Mouse (Mus musculus) embryonic facial prominence, embryonic 12.5 days (tissue): ENCODE results near the gene Gulp1. TPM values are rescaled to one million over a fixed set of nuclear protein-coding genes. Genes with fewer than 3 reads are reported as not detected.
A peak's percentile ranks its signal among the peaks of the same experiment; 100 is the strongest.

Experiments used
- ATAC-seq: fragments of 200-750 bp; cut with Nextera tagmentation; 2 replicates; pipeline ENCODE4 v1.8.0; 2017; ENCODE audit not compliant: insufficient number of reproducible peaks, insufficient read depth, low FRiP score, low TSS enrichment
- H3K27ac ChIP-seq: fragments of 300-500 bp; sonication (generic); 2 replicates; pipeline ENCODE4 v1.5.1; 2016; ENCODE audit warnings: mild to moderate bottlenecking
- H3K27me3 ChIP-seq: fragments of 300-500 bp; sonication (generic); 2 replicates; pipeline ENCODE4 v1.6.1; 2016; ENCODE audit warnings: mild to moderate bottlenecking, moderate library complexity
- H3K36me3 ChIP-seq: fragments of 300-500 bp; sonication (generic); 2 replicates; pipeline ENCODE4 v1.6.1; 2016; ENCODE audit warnings: mild to moderate bottlenecking
- H3K4me1 ChIP-seq: fragments of 300-500 bp; sonication (generic); 2 replicates; pipeline ENCODE4 v1.6.1; 2016
- H3K4me2 ChIP-seq: fragments of 300-500 bp; sonication (generic); replicated peaks from 2 replicates; pipeline ENCODE4 v1.6.1; 2016; ENCODE audit warnings: mild to moderate bottlenecking, moderate library complexity
- H3K4me3 ChIP-seq: fragments of 300-500 bp; sonication (generic); 2 replicates; pipeline ENCODE4 v1.5.1; 2016; ENCODE audit warnings: mild to moderate bottlenecking
- H3K9ac ChIP-seq: fragments of 300-500 bp; sonication (generic); 2 replicates; pipeline ENCODE4 v1.6.1; 2016; ENCODE audit warnings: mild to moderate bottlenecking, moderate library complexity
- H3K9me3 ChIP-seq: fragments of 300-500 bp; sonication (generic); 2 replicates; pipeline ENCODE4 v1.6.1; 2016; ENCODE audit warnings: mild to moderate bottlenecking, moderate library complexity
- WGBS: fragments of 180-500 bp; shearing (Covaris S2); methylation state at CpG from one replicate; pipeline ENCODE4 v1.1.7; 2016; 5-methylcytosine and 5-hydroxymethylcytosine counted together
- polyA plus RNA-seq: library from polyadenylated mRNA; unstranded; fragments of >200 nt; fragmentation: Nextera tagmentation; extraction: Ambion mirVana; gene quantifications from 2 replicates; pipeline ENCODE4 v1.2.1, GENCODE M21; 2016

Gene Gulp1
- polyA plus RNA-seq, 1 experiment from 2014 or later = 34.5 TPM

- no peaks in the 10 kb centered on the region for H3K9me3 ChIP-seq
- H3K9ac ChIP-seq = no peak overlapping the region
- H3K4me2 ChIP-seq = no peak overlapping the region
- 3% methylated on average over 2 of the region's 2 CpGs for WGBS
- H3K4me3 ChIP-seq = no peak overlapping the region
- H3K4me1 ChIP-seq = no peaks in the 10 kb centered on the region
- no peak for ATAC-seq
- no peaks in the 10 kb centered on the region for H3K27me3 ChIP-seq
- no peaks in the 10 kb centered on the region for H3K36me3 ChIP-seq
- no peak overlapping the region for H3K27ac ChIP-seq
Observed at GRCm38 (mm10) chr1:44745711-44746110, 194.4 kb downstream of the Gulp1 start.

- no peak; the same call in 1 of the 2 replicates for ATAC-seq
- Histone ChIP-seq H3K36me3 (no peaks in the 10 kb centered on the region), H3K27me3 (no peaks in the 10 kb centered on the region), H3K27ac (peak overlapping the region; percentile 69), H3K9me3 (no peaks in the 10 kb centered on the region), H3K4me1 (0 out of 2 replicates have a peak, but pooled peaks cover 4% of the 10 kb centered on the region), H3K4me3 (no peak overlapping the region), H3K4me2 (no peak overlapping the region), H3K9ac (no peak overlapping the region)
- 24% methylated on average over 5 of the region's 5 CpGs for WGBS
Observed at GRCm38 (mm10) chr1:44750731-44751730, 199.7 kb downstream of the Gulp1 start.

- H3K4me3 ChIP-seq = no peak overlapping the region
- WGBS = 38% methylated on average over 1 of the region's 1 CpGs
- no peak for ATAC-seq
Observed at GRCm38 (mm10) chr1:44778251-44778650, 226.9 kb downstream of the Gulp1 start.

GRCm38 (mm10) chr1:44803594-44804372, 252.5 kb downstream of the Gulp1 start:
- H3K9ac ChIP-seq = no peak overlapping the region
- no peak for ATAC-seq
- H3K36me3 ChIP-seq = no peaks in the 10 kb centered on the region
- H3K27ac ChIP-seq = no peak overlapping the region
- H3K27me3 ChIP-seq = no peaks in the 10 kb centered on the region
- H3K9me3 ChIP-seq = no peaks in the 10 kb centered on the region
- H3K4me2 ChIP-seq = no peak overlapping the region
- no peaks in the 10 kb centered on the region for H3K4me1 ChIP-seq
- no peak overlapping the region for H3K4me3 ChIP-seq
- 71% methylated on average over 4 of the region's 4 CpGs for WGBS

More at GRCm38 (mm10) chr1:44778251-44778650, 226.9 kb downstream of the Gulp1 start:
- no peaks in the 10 kb centered on the region for H3K27me3 ChIP-seq
- no peak overlapping the region for H3K4me2 ChIP-seq
- no peak overlapping the region for H3K27ac ChIP-seq
- no peaks in the 10 kb centered on the region for H3K9me3 ChIP-seq
- peaks cover 3% of the 10 kb centered on the region; the same call in 1 of the 2 replicates for H3K4me1 ChIP-seq
- no peak overlapping the region for H3K9ac ChIP-seq
- H3K36me3 ChIP-seq = peaks cover 4% of the 10 kb centered on the region; the same call in 1 of the 2 replicates

- Histone ChIP-seq H3K4me3 (no peak overlapping the region), H3K27me3 (no peaks in the 10 kb centered on the region), H3K27ac (no peak overlapping the region), H3K4me2 (no peak overlapping the region), H3K4me1 (no peaks in the 10 kb centered on the region), H3K9me3 (no peaks in the 10 kb centered on the region), H3K36me3 (no peaks in the 10 kb centered on the region), H3K9ac (no peak overlapping the region)
- no peak for ATAC-seq
Observed at GRCm38 (mm10) chr1:44806368-44806767, 255.1 kb downstream of the Gulp1 start.

- no peak overlapping the region for H3K4me2 ChIP-seq
- 79% methylated on average over 2 of the region's 2 CpGs for WGBS
- ATAC-seq = no peak
Observed at GRCm38 (mm10) chr1:44810336-44810735, 259.0 kb downstream of the Gulp1 start.

GRCm38 (mm10) chr1:44833934-44834333, 282.6 kb downstream of the Gulp1 start:
- ATAC-seq = no peak
- Histone ChIP-seq H3K27me3 (no peaks in the 10 kb centered on the region), H3K9me3 (no peaks in the 10 kb centered on the region), H3K36me3 (no peaks in the 10 kb centered on the region), H3K9ac (no peak overlapping the region), H3K27ac (no peak overlapping the region), H3K4me1 (no peaks in the 10 kb centered on the region), H3K4me2 (no peak overlapping the region), H3K4me3 (no peak overlapping the region)
- 54% methylated on average over 4 of the region's 4 CpGs for WGBS

More at GRCm38 (mm10) chr1:44810336-44810735, 259.0 kb downstream of the Gulp1 start:
- Histone ChIP-seq H3K9ac (no peak overlapping the region), H3K27me3 (no peaks in the 10 kb centered on the region), H3K4me1 (no peaks in the 10 kb centered on the region), H3K27ac (no peak overlapping the region), H3K36me3 (no peaks in the 10 kb centered on the region), H3K9me3 (no peaks in the 10 kb centered on the region), H3K4me3 (no peak overlapping the region)
